Comparison of ENCODE assay signal across 8 mouse cellular contexts in the genomic region with DNA sequence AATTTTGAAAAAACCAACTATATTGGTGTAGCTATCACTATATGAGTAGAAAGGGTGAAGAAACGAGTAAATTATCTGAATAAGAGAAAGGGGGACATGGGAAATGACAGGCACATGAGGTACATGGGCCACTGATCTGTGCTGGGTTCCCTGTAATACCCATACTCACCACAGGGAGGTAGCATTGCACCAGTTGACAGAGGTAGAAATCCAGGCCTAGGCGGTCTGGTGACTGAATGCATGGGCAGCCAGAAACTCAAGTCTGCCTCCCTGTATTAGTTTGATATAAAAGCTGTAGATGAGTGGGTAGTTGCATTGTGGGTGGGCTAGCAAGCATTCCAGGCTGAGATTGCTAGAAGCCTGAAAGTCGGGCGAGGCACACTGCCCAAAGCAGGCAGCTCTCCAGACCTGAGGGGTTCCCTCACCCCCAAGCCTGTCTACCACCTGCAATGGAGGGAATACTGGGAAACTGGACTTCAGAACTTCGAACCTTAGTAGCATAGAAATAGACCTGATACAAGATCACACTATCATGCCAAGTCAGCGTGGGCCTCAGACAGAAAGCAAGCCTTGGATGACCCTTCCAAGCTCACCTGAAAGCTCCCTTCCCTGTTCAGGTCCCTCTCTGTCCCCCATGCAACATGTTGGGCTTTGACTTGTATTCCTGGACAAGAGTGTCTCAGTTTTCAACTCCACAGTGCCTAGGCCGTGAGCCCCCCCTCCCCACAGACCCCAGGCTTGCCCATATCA. TPM values are rescaled to one million over a fixed set of nuclear protein-coding genes. Genes with fewer than 3 reads are reported as not detected.
DNase-seq lines count a peak whose midpoint lies in the region; ATAC-seq and TF ChIP-seq lines count a peak whose summit lies in the region.

No protein-coding gene starts in this region.

- intact Hi-C loops in gastrocnemius, adult 2 months (cut with DNase I), result loop anchor here (1.0 kb wide), 2 partner anchors 83 to 183 kb away; no protein-coding TSS in a partner anchor

- peak; percentile 99 for TF ChIP-seq CTCF in gastrocnemius, adult 2 months (IDR thresholded peaks at IDR 0.05)

- no peak overlapping the region for H3K27ac ChIP-seq in gastrocnemius, adult 2 months

- peak; percentile 80 for ATAC-seq in common myeloid progenitor, adult 5-6 weeks (replicated peaks; ENCODE audit: low read depth, poor library complexity, severe bottlenecking)
- peak; percentile 81 for ATAC-seq in inflammation-experienced regulatory T-cells, adult 6 months
- ATAC-seq in megakaryocyte-erythroid progenitor cell, adult 5-6 weeks (replicated peaks; ENCODE audit: low FRiP score, low TSS enrichment, poor library complexity, severe bottlenecking), result peak; percentile 57

- DNase-seq in adrenal gland, adult (ENCODE audit: inconsistent age in 2 of 2, low spot score in 1 of 2), result peak; percentile 74 to 93
- DNase-seq in adrenal gland, adult 8-10 months, result no peak
- DNase-seq in gastrocnemius, adult 2 months, result peak; percentile 81
- DNase-seq in left cerebral cortex, adult 9 months (ENCODE audit: low spot score in 2 of 2), result peak; percentile 42 to 84
- peak; percentile 69 for DNase-seq in right cerebral cortex, postnatal 25 days

- H3K4me3 ChIP-seq in gastrocnemius, adult 2 months, result no peak overlapping the region

RNA-seq across cellular contexts. Expression of a gene that starts 5.7 kb away (rescaled TPM):
- total RNA-seq in adrenal gland, adult 8-10 months (2022), result not detected
- not detected in 2 replicates for total RNA-seq in common myeloid progenitor, adult 5-6 weeks (2017)
- not detected for total RNA-seq in gastrocnemius, adult 2 months (2021)
- not detected for polyA plus RNA-seq in inflammation-experienced regulatory T-cells, adult 6 months (2017; shearing (Covaris generic))
- not detected in 2 replicates for total RNA-seq in megakaryocyte-erythroid progenitor cell, adult 5-6 weeks (2014; fragmentation: Nextera tagmentation)
- not detected in 2 replicates for total RNA-seq in megakaryocyte-erythroid progenitor cell, adult 5-6 weeks (2017)

RNA-seq across cellular contexts. Expression of a gene that starts 14.3 kb away (rescaled TPM):
- total RNA-seq in adrenal gland, adult 8-10 months (2022), result 100 to 1,000 TPM in 2 of 4 experiments, 10 to 100 TPM in 2; 47.3 to 133 (median 83.9) TPM
- total RNA-seq in common myeloid progenitor, adult 5-6 weeks (2017), result 9.1 and 9.8 TPM in 2 replicates
- 1 to 10 TPM; 5.8 to 8.7 TPM for total RNA-seq in gastrocnemius, adult 2 months (2021)
- polyA plus RNA-seq in inflammation-experienced regulatory T-cells, adult 6 months (2017; shearing (Covaris generic)), result 10 to 100 TPM; 14.0 to 53.9 (median 14.9) TPM
- 28.8 and 32.5 TPM in 2 replicates for total RNA-seq in megakaryocyte-erythroid progenitor cell, adult 5-6 weeks (2014; fragmentation: Nextera tagmentation)
- total RNA-seq in megakaryocyte-erythroid progenitor cell, adult 5-6 weeks (2017), result 18.5 and 23.8 TPM in 2 replicates

RNA-seq across cellular contexts. Expression of a gene that starts 48.8 kb away (rescaled TPM):
- total RNA-seq in adrenal gland, adult 8-10 months (2022), result 10 to 100 TPM; 22.7 to 24.9 (median 23.8) TPM
- total RNA-seq in common myeloid progenitor, adult 5-6 weeks (2017), result 19.9 and 20.4 TPM in 2 replicates
- total RNA-seq in gastrocnemius, adult 2 months (2021), result 10 to 100 TPM; 12.4 to 12.9 TPM
- polyA plus RNA-seq in inflammation-experienced regulatory T-cells, adult 6 months (2017; shearing (Covaris generic)), result 10 to 100 TPM in 2 of 3 experiments, 1 to 10 TPM in 1; 8.0 to 12.6 (median 12.5) TPM
- total RNA-seq in megakaryocyte-erythroid progenitor cell, adult 5-6 weeks (2014; fragmentation: Nextera tagmentation), result 17.2 and 18.1 TPM in 2 replicates
- total RNA-seq in megakaryocyte-erythroid progenitor cell, adult 5-6 weeks (2017), result 12.5 and 22.9 TPM in 2 replicates

RNA-seq across cellular contexts. Expression of a gene that starts 48.8 kb away (rescaled TPM):
- total RNA-seq in adrenal gland, adult 8-10 months (2022), result 10 to 100 TPM; 56.5 to 79.9 (median 70.5) TPM
- 42.3 and 48.4 TPM in 2 replicates for total RNA-seq in common myeloid progenitor, adult 5-6 weeks (2017)
- 10 to 100 TPM; 14.9 to 24.0 TPM for total RNA-seq in gastrocnemius, adult 2 months (2021)
- polyA plus RNA-seq in inflammation-experienced regulatory T-cells, adult 6 months (2017; shearing (Covaris generic)), result 100 to 1,000 TPM in 1 of 3 experiments, 10 to 100 TPM in 2; 89.9 to 115 (median 99.3) TPM
- 54.8 and 74.7 TPM in 2 replicates for total RNA-seq in megakaryocyte-erythroid progenitor cell, adult 5-6 weeks (2014; fragmentation: Nextera tagmentation)
- 51.1 and 56.8 TPM in 2 replicates for total RNA-seq in megakaryocyte-erythroid progenitor cell, adult 5-6 weeks (2017)
